ENCODE assay signal across 8 mouse cellular contexts in genomic region chr16:38137296-38137695, GRCm38 (mm10). TPM values are rescaled to one million over a fixed set of nuclear protein-coding genes. Genes with fewer than 3 reads are reported as not detected.
DNase-seq lines count a peak whose midpoint lies in the region; ATAC-seq and TF ChIP-seq lines count a peak whose summit lies in the region.

No protein-coding gene starts in this region.

- no peaks in the 10 kb centered on the region for H3K9me3 ChIP-seq in liver, postnatal 0 days (ENCODE audit: low read length)
- H3K9me3 ChIP-seq in stomach, embryonic 16.5 days (replicated peaks; ENCODE audit: control insufficient read depth, low read length): no peaks in the 10 kb centered on the region

- TF ChIP-seq EP300 in liver, postnatal 0 days (IDR thresholded peaks at IDR 0.05; ENCODE audit: low read depth): no peak

- H3K27me3 ChIP-seq in testis, adult 2 months (ENCODE audit: control insufficient read depth, insufficient read depth, low read length): no peaks in the 10 kb centered on the region
- no peaks in the 10 kb centered on the region for H3K27me3 ChIP-seq in liver, postnatal 0 days (ENCODE audit: insufficient read depth, low read length)
- H3K27me3 ChIP-seq in stomach, embryonic 16.5 days (ENCODE audit: control insufficient read depth, insufficient read depth, low read length): no peaks in the 10 kb centered on the region

- peak; percentile 69 for TF ChIP-seq CTCF in gastrocnemius, adult 2 months (IDR thresholded peaks at IDR 0.05)
- TF ChIP-seq CTCF in testis, adult 2 months (IDR thresholded peaks at IDR 0.05; ENCODE audit: control insufficient read depth, insufficient read depth, insufficient replicate concordance, low read depth, low read length): peak; percentile 45; the same call in 1 of the 2 replicates
- peak; percentile 62 for TF ChIP-seq CTCF in liver, postnatal 0 days (IDR thresholded peaks at IDR 0.05; ENCODE audit: low read depth)

- H3K4me2 ChIP-seq in liver, postnatal 0 days (ENCODE audit: low read depth, low read length): no peak overlapping the region
- H3K4me2 ChIP-seq in stomach, embryonic 16.5 days (ENCODE audit: low read depth, low read length): no peak overlapping the region

- WGBS in liver, postnatal 0 days (ENCODE audit: insufficient replicate concordance): 63% methylated on average over 5 of the region's 5 CpGs
- 53% methylated on average over 5 of the region's 5 CpGs for WGBS in stomach, embryonic 16.5 days

- no peak overlapping the region for H3K27ac ChIP-seq in gastrocnemius, adult 2 months
- no peak overlapping the region for H3K27ac ChIP-seq in testis, adult 2 months (ENCODE audit: control insufficient read depth, insufficient read depth, low read depth, low read length)
- no peak overlapping the region for H3K27ac ChIP-seq in liver, postnatal 0 days (ENCODE audit: low read depth)
- no peak overlapping the region for H3K27ac ChIP-seq in stomach, embryonic 16.5 days (ENCODE audit: low read length)

- peak; percentile 54 for DNase-seq in gastrocnemius, adult 2 months
- DNase-seq in gastrocnemius, adult 8-10 months (ENCODE audit: low spot score in 2 of 2): no peak
- no peak for DNase-seq in testis, postnatal 14 days (ENCODE audit: low spot score)
- peak; percentile 9 for DNase-seq in fibroblast of lung, adult 2 months (ENCODE audit: low read depth)
- no peak for DNase-seq in liver, postnatal 0 days
- DNase-seq in spleen, adult 12 weeks (ENCODE audit: low spot score): no peak

- intact Hi-C loops in gastrocnemius, adult 2 months (cut with DNase I): loop anchor here (2.0 kb wide), 1 partner anchor 48 kb away; the partner anchor contains the start of gene Gsk3b

- no peak for TF ChIP-seq POLR2A in testis, adult 2 months (IDR thresholded peaks at IDR 0.05; ENCODE audit: control insufficient read depth, low read depth, low read length)

- peaks cover 4% of the 10 kb centered on the region; the same call in 1 of the 2 replicates for H3K4me1 ChIP-seq in testis, adult 2 months (ENCODE audit: control insufficient read depth, insufficient read depth, low read length)
- H3K4me1 ChIP-seq in liver, postnatal 0 days (ENCODE audit: insufficient read depth): no peaks in the 10 kb centered on the region
- H3K4me1 ChIP-seq in stomach, embryonic 16.5 days (ENCODE audit: control insufficient read depth, insufficient read depth, low read length): peaks cover 24% of the 10 kb centered on the region

- no peak overlapping the region for H3K4me3 ChIP-seq in gastrocnemius, adult 2 months
- no peak overlapping the region for H3K4me3 ChIP-seq in testis, adult 2 months (ENCODE audit: control insufficient read depth, low read depth, low read length)
- no peak overlapping the region for H3K4me3 ChIP-seq in liver, postnatal 0 days (ENCODE audit: low read depth, low read length)
- H3K4me3 ChIP-seq in stomach, embryonic 16.5 days (replicated peaks; ENCODE audit: low read length): no peak overlapping the region

- no peaks in the 10 kb centered on the region for H3K36me3 ChIP-seq in testis, adult 2 months (ENCODE audit: control insufficient read depth, insufficient read depth, low read length)
- H3K36me3 ChIP-seq in liver, postnatal 0 days (replicated peaks; ENCODE audit: insufficient read depth, low read length): no peaks in the 10 kb centered on the region
- H3K36me3 ChIP-seq in stomach, embryonic 16.5 days (ENCODE audit: control insufficient read depth, insufficient read depth, low read length): no peaks in the 10 kb centered on the region

- no peak overlapping the region for H3K9ac ChIP-seq in liver, postnatal 0 days (replicated peaks)
- no peak overlapping the region for H3K9ac ChIP-seq in stomach, embryonic 16.5 days (ENCODE audit: low read length)

- no peak for ATAC-seq in liver, postnatal 0 days
- ATAC-seq in stomach, embryonic 16.5 days (ENCODE audit: insufficient read depth, low FRiP score): 0 out of 2 replicates have a peak, but pooled peaks have one; percentile 40

RNA-seq across cellular contexts. Expression of gene Gsk3b, which starts 48.5 kb away (rescaled TPM):
- total RNA-seq in gastrocnemius, adult 2 months (2021): 10 to 100 TPM; 60.7 to 67.3 TPM
- total RNA-seq in gastrocnemius, adult 8-10 months (2022): 10 to 100 TPM; 63.7 to 77.1 (median 71.3) TPM
- polyA plus RNA-seq in testis, adult 2 months (2012; rRNA removed): 99.8 and 129 TPM in 2 replicates
- polyA plus RNA-seq in liver, postnatal 0 days (2015; fragmentation: Nextera tagmentation; extraction: Ambion mirVana): 9.9 and 10.8 TPM in 2 replicates
- polyA plus RNA-seq in stomach, embryonic 16.5 days (2015; fragmentation: Nextera tagmentation; extraction: Ambion mirVana): 41.8 and 42.3 TPM in 2 replicates

Comparison
In these comparisons a context has a peak if more than half of its experiments do, and no peak if none do; other contexts are left out.
1. DNase-seq: peak in gastrocnemius, adult 2 months (single experiment) and fibroblast of lung, adult 2 months (single experiment); none in gastrocnemius, adult 8-10 months (0 of 2), testis, postnatal 14 days (single experiment), liver, postnatal 0 days (single experiment) and spleen, adult 12 weeks (single experiment).
2. Peak in every context shown above with its lines, with median percentiles within 50 percentile points of each other: CTCF ChIP-seq.